Mouse (Mus musculus): ENCODE measurements around the gene Pkn1. TPM values are rescaled to one million over a fixed set of nuclear protein-coding genes. Genes with fewer than 3 reads are reported as not detected.
A peak's percentile ranks its signal among the peaks of the same experiment; 100 is the strongest.

The Pkn1 gene
- polyA plus RNA-seq, 1 experiment from 2014 or later = 26.1 TPM

GRCm38 (mm10) chr8:83656484-83657246, 42.3 kb downstream of the Pkn1 start:
- ATAC-seq (ENCODE audit: low read depth) = no peak
- H3K36me3 ChIP-seq (ENCODE audit: control insufficient read depth, insufficient read depth, low read length) = peaks cover 19% of the 10 kb centered on the region; the same call in 1 of the 2 replicates
- 70% methylated on average over 13 of the region's 13 CpGs for WGBS

GRCm38 (mm10) chr8:83656043-83656442, 42.9 kb downstream of the Pkn1 start:
- Histone ChIP-seq H3K4me3 (ENCODE audit: low read depth, low read length) (no peak overlapping the region), H3K9ac (ENCODE audit: low read depth, low read length) (no peak overlapping the region), H3K9me3 (ENCODE audit: control insufficient read depth, low read length) (no peaks in the 10 kb centered on the region; the same call in 1 of the 2 replicates), H3K4me2 (ENCODE audit: low read depth, low read length) (no peak overlapping the region), H3K27ac (replicated peaks; ENCODE audit: low read depth, low read length) (no peak overlapping the region), H3K27me3 (replicated peaks; ENCODE audit: control insufficient read depth, insufficient read depth, low read length) (no peaks in the 10 kb centered on the region), H3K4me1 (ENCODE audit: control insufficient read depth, insufficient read depth, low read length) (peaks cover 23% of the 10 kb centered on the region), H3K36me3 (ENCODE audit: control insufficient read depth, insufficient read depth, low read length) (peaks cover 19% of the 10 kb centered on the region; the same call in 1 of the 2 replicates)
- 92% methylated on average over 9 of the region's 9 CpGs for WGBS
- ATAC-seq (ENCODE audit: low read depth) (no peak), DNase-seq (ENCODE audit: low spot score) (no peak)

More at GRCm38 (mm10) chr8:83656484-83657246, 42.3 kb downstream of the Pkn1 start:
- no peak overlapping the region for H3K4me2 ChIP-seq (ENCODE audit: low read depth, low read length)
- H3K9ac ChIP-seq (ENCODE audit: low read depth, low read length) = no peak overlapping the region
- no peaks in the 10 kb centered on the region for H3K9me3 ChIP-seq (ENCODE audit: control insufficient read depth, low read length)
- H3K4me3 ChIP-seq (ENCODE audit: low read depth, low read length) = no peak overlapping the region
- no peak for DNase-seq (ENCODE audit: low spot score)
- no peaks in the 10 kb centered on the region for H3K27me3 ChIP-seq (replicated peaks; ENCODE audit: control insufficient read depth, insufficient read depth, low read length)
- H3K27ac ChIP-seq (replicated peaks; ENCODE audit: low read depth, low read length) = no peak overlapping the region
- H3K4me1 ChIP-seq (ENCODE audit: control insufficient read depth, insufficient read depth, low read length) = peaks cover 28% of the 10 kb centered on the region

DNA sequence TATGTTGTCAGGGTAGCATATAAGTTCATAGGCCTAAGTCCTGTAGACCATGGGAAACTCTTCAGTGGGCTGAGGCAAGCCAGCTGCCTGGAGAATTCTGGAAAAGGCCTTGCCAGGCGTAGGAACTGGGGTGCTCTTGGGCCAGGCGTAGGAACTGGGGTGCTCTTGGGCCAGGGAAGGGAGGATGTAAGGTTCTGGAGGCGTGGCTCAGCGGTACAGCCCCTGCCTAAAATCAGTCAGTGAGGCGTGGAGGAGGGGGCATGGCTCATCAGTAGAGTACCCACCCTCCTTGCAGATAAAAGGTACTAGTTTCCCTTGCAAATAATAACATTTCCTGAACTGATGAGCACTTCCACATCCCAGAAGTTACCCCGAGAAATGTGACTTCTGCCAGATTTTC, 44.3 kb downstream of the Pkn1 start:
- H3K27me3 ChIP-seq (replicated peaks; ENCODE audit: control insufficient read depth, insufficient read depth, low read length) = no peaks in the 10 kb centered on the region
- no peaks in the 10 kb centered on the region; the same call in 1 of the 2 replicates for H3K9me3 ChIP-seq (ENCODE audit: control insufficient read depth, low read length)
- no peak overlapping the region for H3K4me2 ChIP-seq (ENCODE audit: low read depth, low read length)
- peaks cover 19% of the 10 kb centered on the region; the same call in 1 of the 2 replicates for H3K36me3 ChIP-seq (ENCODE audit: control insufficient read depth, insufficient read depth, low read length)
- DNase-seq (ENCODE audit: low spot score) (no peak), ATAC-seq (ENCODE audit: low read depth) (no peak)
- peaks cover 11% of the 10 kb centered on the region; the same call in 1 of the 2 replicates for H3K4me1 ChIP-seq (ENCODE audit: control insufficient read depth, insufficient read depth, low read length)
- 94% methylated on average over 6 of the region's 6 CpGs for WGBS
- no peak overlapping the region for H3K27ac ChIP-seq (replicated peaks; ENCODE audit: low read depth, low read length)
- no peak overlapping the region for H3K9ac ChIP-seq (ENCODE audit: low read depth, low read length)
- no peak overlapping the region for H3K4me3 ChIP-seq (ENCODE audit: low read depth, low read length)

GRCm38 (mm10) chr8:83653662-83654017, 45.3 kb downstream of the Pkn1 start:
- Histone ChIP-seq H3K27me3 (replicated peaks; ENCODE audit: control insufficient read depth, insufficient read depth, low read length) (no peaks in the 10 kb centered on the region), H3K4me3 (ENCODE audit: low read depth, low read length) (peak overlapping the region; percentile 83), H3K4me1 (ENCODE audit: control insufficient read depth, insufficient read depth, low read length) (peaks cover 11% of the 10 kb centered on the region; the same call in 1 of the 2 replicates), H3K27ac (replicated peaks; ENCODE audit: low read depth, low read length) (peak overlapping the region; percentile 68; the same call in 1 of the 2 replicates), H3K9me3 (ENCODE audit: control insufficient read depth, low read length) (no peaks in the 10 kb centered on the region; the same call in 1 of the 2 replicates), H3K9ac (ENCODE audit: low read depth, low read length) (peak overlapping the region; percentile 86), H3K36me3 (ENCODE audit: control insufficient read depth, insufficient read depth, low read length) (peaks cover 15% of the 10 kb centered on the region; the same call in 1 of the 2 replicates), H3K4me2 (ENCODE audit: low read depth, low read length) (peak overlapping the region; percentile 71)
- DNase-seq (ENCODE audit: low spot score) (no peak), ATAC-seq (ENCODE audit: low read depth) (no peak)
- 31% methylated on average over 10 of the region's 10 CpGs for WGBS

DNA sequence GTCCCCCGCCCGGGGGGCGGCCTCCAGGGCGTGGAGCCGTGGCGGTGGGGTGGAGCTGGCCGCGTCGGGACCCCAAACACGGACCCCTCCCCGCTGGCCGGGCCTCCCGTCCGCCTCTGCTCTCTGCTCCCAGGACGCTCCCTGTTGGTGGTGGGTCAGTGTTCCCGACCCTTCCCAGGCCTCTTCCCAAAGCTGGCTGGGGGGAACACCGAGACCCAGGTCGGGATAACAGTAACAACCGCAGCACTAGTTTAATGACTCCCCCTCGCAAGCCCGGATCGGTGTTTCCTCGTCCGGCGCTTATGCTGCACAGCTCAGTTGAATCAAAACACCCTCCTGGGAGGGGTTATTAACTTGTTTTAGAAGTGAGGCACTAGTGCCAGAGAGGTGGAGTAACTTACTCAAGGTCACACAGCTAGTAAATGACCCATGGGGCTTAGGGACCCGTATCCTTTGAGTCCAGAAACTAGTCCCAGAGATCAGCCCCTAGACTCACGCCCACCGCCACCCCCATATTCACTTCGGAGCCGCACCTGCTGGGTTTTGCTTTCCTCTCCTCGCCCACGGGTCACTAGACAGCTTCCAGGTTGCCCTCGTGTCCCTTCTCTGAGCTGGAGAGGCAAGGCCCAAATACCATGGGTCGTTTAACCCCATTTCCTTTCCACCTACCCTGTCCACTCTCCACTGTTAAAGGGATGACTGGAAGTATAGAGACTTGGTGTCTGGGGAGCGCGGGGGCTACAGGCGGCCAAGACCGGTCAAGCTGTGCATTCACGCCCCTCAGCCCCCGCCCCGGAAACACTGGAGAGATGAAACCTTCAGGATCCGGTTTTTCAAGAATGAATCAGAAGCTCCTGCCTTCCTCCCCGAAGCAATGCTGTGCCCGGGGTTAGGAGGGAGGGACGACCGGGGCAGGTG, 46.0 kb downstream of the Pkn1 start:
- peak overlapping the region; percentile 68 for H3K27ac ChIP-seq (replicated peaks; ENCODE audit: low read depth, low read length)
- peaks cover 11% of the 10 kb centered on the region; the same call in 1 of the 2 replicates for H3K4me1 ChIP-seq (ENCODE audit: control insufficient read depth, insufficient read depth, low read length)
- peak; percentile 4; the same call in 1 of the 2 replicates for ATAC-seq (ENCODE audit: low read depth)
- WGBS = 2% methylated on average over 28 of the region's 46 CpGs
- H3K9me3 ChIP-seq (ENCODE audit: control insufficient read depth, low read length) = no peaks in the 10 kb centered on the region; the same call in 1 of the 2 replicates
- peak; percentile 50 for DNase-seq (ENCODE audit: low spot score)
- H3K4me2 ChIP-seq (ENCODE audit: low read depth, low read length) = peak overlapping the region; percentile 71
- peak overlapping the region; percentile 86 for H3K9ac ChIP-seq (ENCODE audit: low read depth, low read length)
- H3K4me3 ChIP-seq (ENCODE audit: low read depth, low read length) = peak overlapping the region; percentile 83
- peaks cover 12% of the 10 kb centered on the region; the same call in 1 of the 2 replicates for H3K36me3 ChIP-seq (ENCODE audit: control insufficient read depth, insufficient read depth, low read length)
- no peaks in the 10 kb centered on the region for H3K27me3 ChIP-seq (replicated peaks; ENCODE audit: control insufficient read depth, insufficient read depth, low read length)

DNA sequence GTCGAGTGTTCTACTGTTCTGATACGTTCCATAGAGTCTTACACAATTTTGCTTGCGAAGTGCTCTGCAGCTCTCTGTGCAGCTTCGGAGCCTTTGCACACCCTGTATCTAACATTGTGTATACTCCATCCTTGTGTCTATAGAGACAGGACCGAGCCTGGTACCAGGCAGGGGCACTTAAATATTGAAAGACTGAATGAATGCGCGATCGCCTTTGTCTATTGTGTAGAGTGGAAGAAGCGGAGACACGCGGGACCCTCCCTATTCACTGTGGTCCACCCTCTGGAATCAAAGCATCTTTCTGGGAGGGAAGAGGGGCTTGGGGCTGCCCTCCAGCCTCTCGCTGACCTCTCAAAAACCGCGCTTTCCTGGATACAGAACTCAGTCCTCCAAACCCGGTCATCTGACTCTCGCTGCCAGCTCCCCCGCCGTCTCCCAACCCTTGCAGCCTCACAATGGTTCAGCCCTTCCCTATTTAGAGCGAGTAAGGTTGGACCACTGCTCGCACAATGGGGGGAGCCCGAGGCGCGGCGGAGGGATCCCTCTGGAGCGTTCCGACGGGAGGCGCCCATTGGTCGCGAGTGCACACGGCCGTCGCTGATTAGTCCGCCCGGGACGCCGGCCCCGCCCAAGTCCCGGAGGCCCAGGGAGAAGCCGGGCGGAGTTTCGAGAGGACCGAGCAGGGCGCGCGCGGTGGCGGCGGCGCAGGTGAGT, 46.8 kb downstream of the Pkn1 start, which contains the start of gene Gipc1:
TSS of gene Gipc1 (plus strand) at position 648 of the 714 bp plus-strand sequence.
- Histone ChIP-seq H3K9ac (ENCODE audit: low read depth, low read length) (peak within 1 kb of the TSS; percentile 86), H3K27ac (replicated peaks; ENCODE audit: low read depth, low read length) (peak within 1 kb of the TSS; percentile 78), H3K4me3 (ENCODE audit: low read depth, low read length) (peak within 1 kb of the TSS; percentile 83), H3K9me3 (ENCODE audit: control insufficient read depth, low read length) (no peaks in the 10 kb centered on the region; the same call in 1 of the 2 replicates), H3K27me3 (replicated peaks; ENCODE audit: control insufficient read depth, insufficient read depth, low read length) (no peaks in the 10 kb centered on the region), H3K4me1 (ENCODE audit: control insufficient read depth, insufficient read depth, low read length) (peaks cover 11% of the 10 kb centered on the region; the same call in 1 of the 2 replicates), H3K4me2 (ENCODE audit: low read depth, low read length) (peak within 1 kb of the TSS; percentile 71), H3K36me3 (ENCODE audit: control insufficient read depth, insufficient read depth, low read length) (peaks cover 10% of the 10 kb centered on the region; the same call in 1 of the 2 replicates)
- WGBS = 6% methylated on average over 33 of the region's 50 CpGs
- ATAC-seq (ENCODE audit: low read depth) (peak; percentile 98), DNase-seq (ENCODE audit: low spot score) (peak; percentile 99)

DNA sequence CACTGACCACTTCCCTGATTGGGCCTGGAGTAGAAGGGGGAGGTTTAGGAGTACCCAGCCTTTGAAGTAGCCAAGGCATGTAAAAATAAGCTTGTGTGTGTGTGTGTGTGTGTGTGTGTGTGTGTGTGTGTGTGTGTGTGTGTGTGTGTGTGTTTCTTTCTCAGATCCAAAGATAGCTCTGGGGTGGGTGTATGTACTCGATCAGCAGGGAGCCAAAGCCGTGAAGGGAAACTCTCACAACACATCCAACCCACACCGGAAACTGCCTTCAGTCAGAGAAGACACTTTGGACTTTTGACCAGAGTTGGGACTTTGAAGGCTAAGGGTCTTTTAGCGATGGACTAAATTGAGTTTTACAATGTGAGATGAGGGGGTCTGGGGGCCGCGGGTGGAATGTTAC, 49.3 kb downstream of the Pkn1 start:
- WGBS = 92% methylated on average over 6 of the region's 6 CpGs
- no peak for DNase-seq (ENCODE audit: low spot score)
- ATAC-seq (ENCODE audit: low read depth) = no peak

More for the DNA sequence above, 49.3 kb downstream of the Pkn1 start:
- no peak overlapping the region for H3K4me3 ChIP-seq (ENCODE audit: low read depth, low read length)
- H3K9me3 ChIP-seq (ENCODE audit: control insufficient read depth, low read length) = no peaks in the 10 kb centered on the region; the same call in 1 of the 2 replicates
- no peak overlapping the region for H3K9ac ChIP-seq (ENCODE audit: low read depth, low read length)
- H3K4me1 ChIP-seq (ENCODE audit: control insufficient read depth, insufficient read depth, low read length) = peaks cover 15% of the 10 kb centered on the region
- H3K27ac ChIP-seq (replicated peaks; ENCODE audit: low read depth, low read length) = no peak overlapping the region
- no peaks in the 10 kb centered on the region for H3K36me3 ChIP-seq (ENCODE audit: control insufficient read depth, insufficient read depth, low read length)
- no peak overlapping the region for H3K4me2 ChIP-seq (ENCODE audit: low read depth, low read length)
- no peaks in the 10 kb centered on the region for H3K27me3 ChIP-seq (replicated peaks; ENCODE audit: control insufficient read depth, insufficient read depth, low read length)

Data from embryonic facial prominence, embryonic 14.5 days (tissue).